ENCODE assay signal across 14 mouse cellular contexts in the genomic region with DNA sequence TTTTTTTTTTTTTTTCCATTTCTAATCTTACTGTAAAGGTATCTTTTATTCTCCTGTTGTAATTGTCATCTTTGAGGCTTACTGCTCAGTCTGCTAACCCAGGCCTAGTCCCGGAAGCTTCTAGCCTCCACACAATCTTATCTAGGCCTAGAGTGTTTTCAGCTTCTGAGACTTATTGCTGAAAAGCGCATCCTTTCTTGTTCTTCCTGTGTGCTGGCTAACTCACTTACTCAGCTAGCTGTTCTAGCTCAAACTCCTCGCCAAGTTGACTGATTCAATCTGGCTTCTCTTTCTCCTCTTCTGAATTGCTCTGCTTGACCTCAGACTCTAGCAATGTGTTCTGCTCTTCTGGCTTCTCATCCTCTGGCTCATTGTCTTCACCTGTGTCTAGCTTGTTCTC. TPM values are rescaled to one million over a fixed set of nuclear protein-coding genes. Genes with fewer than 3 reads are reported as not detected.
DNase-seq lines count a peak whose midpoint lies in the region; ATAC-seq and TF ChIP-seq lines count a peak whose summit lies in the region.
"Had no signal": no experiment of that assay in that cellular context is flagged by ENCODE, and none has a peak within 500 bp of the region (broad histone marks: within the 10 kb centered on the region; RNA-seq: fewer than 3 reads in every experiment).

No protein-coding gene starts in this region.

- no peak overlapping the region for H3K27ac ChIP-seq in heart, embryonic 14.5 days (replicated peaks in 1 of 2; ENCODE audit: control insufficient read depth in 1 of 2, insufficient read depth in 1 of 2, low read depth in 2 of 2, low read length in 2 of 2)
- no peak overlapping the region for H3K27ac ChIP-seq in intestine, postnatal 0 days (ENCODE audit: low read depth, low read length)

- no peak overlapping the region for H3K9ac ChIP-seq in heart, embryonic 14.5 days (ENCODE audit: low read length)
- H3K9ac ChIP-seq in intestine, postnatal 0 days (ENCODE audit: low read depth, low read length): no peak overlapping the region

- TF ChIP-seq CTCF in G1E (IDR thresholded peaks at IDR 0.05; ENCODE audit: low read depth, low read length): no peak
- no peak for TF ChIP-seq CTCF in intestine, postnatal 0 days (IDR thresholded peaks at IDR 0.05; ENCODE audit: low read depth)

- no peaks in the 10 kb centered on the region for H3K9me3 ChIP-seq in heart, embryonic 14.5 days (ENCODE audit: control insufficient read depth, low read length)
- no peaks in the 10 kb centered on the region for H3K9me3 ChIP-seq in G1E (replicated peaks)
- H3K9me3 ChIP-seq in intestine, postnatal 0 days (ENCODE audit: control insufficient read depth): no peaks in the 10 kb centered on the region
- H3K9me3 ChIP-seq: heart, embryonic 10.5 days; midbrain, embryonic 10.5 days had no signal

- no peak for DNase-seq in heart, adult 18-20 months
- DNase-seq in 3T3-L1 (ENCODE audit: low read depth, low spot score) (peak; percentile 31), G1E (ENCODE audit: low spot score) (no peak)
- DNase-seq in right cerebral cortex, adult 2 months (ENCODE audit: low spot score in 2 of 2): no peak
- DNase-seq in testis, postnatal 10 days (ENCODE audit: low spot score): no peak
- no peak for DNase-seq in layer of hippocampus, adult 9-10 months (ENCODE audit: low spot score)
- DNase-seq: adrenal gland, postnatal 25 days; cerebellum, postnatal 10 days; kidney, adult 18-20 months had no signal

- WGBS in heart, embryonic 14.5 days: 44% methylated on average over 3 of the region's 3 CpGs
- WGBS in intestine, postnatal 0 days: 45% methylated on average over 3 of the region's 3 CpGs

- H3K4me2 ChIP-seq in heart, embryonic 14.5 days (ENCODE audit: low read length): peak overlapping the region; percentile 19
- H3K4me2 ChIP-seq in intestine, postnatal 0 days (replicated peaks; ENCODE audit: low read depth): peak overlapping the region; percentile 90; the same call in 1 of the 2 replicates

- no peaks in the 10 kb centered on the region for H3K27me3 ChIP-seq in heart, embryonic 14.5 days (ENCODE audit: control insufficient read depth, insufficient read depth, low read length)
- no peaks in the 10 kb centered on the region for H3K27me3 ChIP-seq in G1E (ENCODE audit: insufficient read depth, low read length)
- H3K27me3 ChIP-seq in intestine, postnatal 0 days (replicated peaks; ENCODE audit: control insufficient read depth, insufficient read depth, low read length): no peaks in the 10 kb centered on the region

- no peak overlapping the region for H3K4me3 ChIP-seq in heart, embryonic 14.5 days (ENCODE audit: control insufficient read depth in 1 of 2, insufficient read depth in 1 of 2, low read depth in 1 of 2, low read length in 2 of 2)
- peak overlapping the region; percentile 30; the same call in 1 of the 2 replicates for H3K4me3 ChIP-seq in G1E (ENCODE audit: low read depth, low read length)
- no peak overlapping the region for H3K4me3 ChIP-seq in intestine, postnatal 0 days (ENCODE audit: low read depth, low read length)

- ATAC-seq in heart, embryonic 14.5 days (ENCODE audit: insufficient number of reproducible peaks, insufficient read depth, low FRiP score, low read depth): no peak
- ATAC-seq in G1E (ENCODE audit: extremely low read depth, insufficient number of reproducible peaks, low FRiP score, poor library complexity, severe bottlenecking): no peak
- no peak for ATAC-seq in intestine, postnatal 0 days
- ATAC-seq: forebrain, embryonic 14.5 days had no signal

- H3K36me3 ChIP-seq in heart, embryonic 14.5 days (ENCODE audit: control insufficient read depth, insufficient read depth, low read length): peaks cover 30% of the 10 kb centered on the region
- H3K36me3 ChIP-seq in G1E (replicated peaks): peaks cover 32% of the 10 kb centered on the region
- H3K36me3 ChIP-seq in intestine, postnatal 0 days (ENCODE audit: control insufficient read depth, insufficient read depth): peaks cover 5% of the 10 kb centered on the region

- H3K4me1 ChIP-seq in heart, embryonic 14.5 days (ENCODE audit: control insufficient read depth in 2 of 2, insufficient read depth in 2 of 2, low read length in 2 of 2): peaks cover 5 to 17% of the 10 kb centered on the region in 2 experiments; a peak in 3 of 4 replicates
- peaks cover 31% of the 10 kb centered on the region for H3K4me1 ChIP-seq in G1E (ENCODE audit: insufficient read depth, low read depth, low read length)
- no peaks in the 10 kb centered on the region for H3K4me1 ChIP-seq in intestine, postnatal 0 days (replicated peaks; ENCODE audit: control insufficient read depth, insufficient read depth, low read length)

RNA-seq across cellular contexts. Expression of a gene that starts 1.4 kb away (rescaled TPM):
- 26.8 and 32.2 TPM in 2 replicates for polyA plus RNA-seq in heart, embryonic 14.5 days (2014; fragmentation: Nextera tagmentation; extraction: Ambion mirVana)
- total RNA-seq in heart, adult 18-20 months (2021): 10 to 100 TPM; 23.1 to 24.9 TPM
- total RNA-seq in G1E (2014; fragmentation: Nextera tagmentation) (82.3 and 82.9 TPM in 2 replicates), G1E (2017) (140 and 191 TPM in 2 replicates)
- polyA plus RNA-seq in G1E (2012): 6.5 and 8.3 TPM in 2 replicates
- polyA plus RNA-seq in intestine, postnatal 0 days (2015; fragmentation: Nextera tagmentation; extraction: Ambion mirVana): 32.6 and 33.7 TPM in 2 replicates
